Mouse (Mus musculus) liver, embryonic 14.5 days (tissue): Measurements from ENCODE around the gene Castor2.

Experiments
- CTCF ChIP-seq: IDR thresholded peaks from 2 replicates; pipeline ENCODE4 v1.5.1; 2016; ENCODE audit warnings: antibody characterized with exemption, low read depth, control low read depth
- EP300 ChIP-seq: IDR thresholded peaks from 2 replicates; pipeline ENCODE4 v1.6.1; 2016; ENCODE audit warnings: antibody characterized with exemption, low read depth

GRCm38 (mm10) chr5:134058793-134059352 lies 40.6 kb upstream of the Castor2 start:
- TF ChIP-seq CTCF (no peak), EP300 (no peak)
